Comparison of ENCODE assay signal across 8 mouse cellular contexts in genomic region chr16:33185261-33186046, GRCm38 (mm10). TPM values are rescaled to one million over a fixed set of nuclear protein-coding genes. Genes with fewer than 3 reads are reported as not detected.
DNase-seq lines count a peak whose midpoint lies in the region; ATAC-seq lines count a peak whose summit lies in the region.

No protein-coding gene starts in this region.

- WGBS in hindbrain, embryonic 15.5 days, result under 1% methylated on average over 47 of the region's 59 CpGs
- WGBS in liver, embryonic 11.5 days, result under 1% methylated on average over 59 of the region's 59 CpGs
- WGBS in midbrain, embryonic 16.5 days, result under 1% methylated on average over 59 of the region's 59 CpGs

- H3K4me3 ChIP-seq in hindbrain, embryonic 15.5 days, result peak overlapping the region; percentile 87
- peak overlapping the region; percentile 80 for H3K4me3 ChIP-seq in liver, embryonic 11.5 days (ENCODE audit: low read depth, low read length)
- H3K4me3 ChIP-seq in midbrain, embryonic 16.5 days (ENCODE audit: low read depth, low read length), result peak overlapping the region; percentile 84

- H3K4me1 ChIP-seq in hindbrain, embryonic 15.5 days (replicated peaks), result peaks cover 40% of the 10 kb centered on the region
- H3K4me1 ChIP-seq in liver, embryonic 11.5 days (replicated peaks; ENCODE audit: control insufficient read depth, insufficient read depth, low read length), result peaks cover 8% of the 10 kb centered on the region
- H3K4me1 ChIP-seq in midbrain, embryonic 16.5 days (ENCODE audit: control insufficient read depth, insufficient read depth, low read length), result peaks cover 26% of the 10 kb centered on the region

- H3K4me2 ChIP-seq in hindbrain, embryonic 15.5 days, result peak overlapping the region; percentile 85
- peak overlapping the region; percentile 94 for H3K4me2 ChIP-seq in liver, embryonic 11.5 days
- H3K4me2 ChIP-seq in midbrain, embryonic 16.5 days (ENCODE audit: low read length), result peak overlapping the region; percentile 62

- peak; percentile 87 for ATAC-seq in hindbrain, embryonic 15.5 days (ENCODE audit: low FRiP score, low read depth)
- peak; percentile 69 for ATAC-seq in liver, embryonic 11.5 days (replicated peaks; ENCODE audit: low FRiP score)
- ATAC-seq in midbrain, embryonic 16.5 days, result peak; percentile 85

- H3K27ac ChIP-seq in hindbrain, embryonic 15.5 days (replicated peaks), result peak overlapping the region; percentile 94
- H3K27ac ChIP-seq in liver, embryonic 11.5 days (ENCODE audit: low read depth, low read length), result peak overlapping the region; percentile 76
- peak overlapping the region; percentile 91 for H3K27ac ChIP-seq in midbrain, embryonic 16.5 days (ENCODE audit: low read length)

- DNase-seq in 416B (ENCODE audit: low read depth), result peak; percentile 50
- peak; percentile 62 for DNase-seq in R1 (ENCODE audit: low read depth, low spot score)
- peak; percentile 79 for DNase-seq in cerebellum, postnatal 10 days
- peak; percentile 27 to 38 for DNase-seq in frontal cortex, postnatal 14 days (ENCODE audit: low spot score in 2 of 2)
- DNase-seq in liver, embryonic 11.5 days (ENCODE audit: low spot score), result peak; percentile 63
- peak; percentile 61 to 70 for DNase-seq in thymus, postnatal 10 days (ENCODE audit: low spot score in 2 of 2)

- peak overlapping the region; percentile 90 for H3K9ac ChIP-seq in hindbrain, embryonic 15.5 days
- peak overlapping the region; percentile 80 for H3K9ac ChIP-seq in liver, embryonic 11.5 days (ENCODE audit: low read depth, low read length)
- H3K9ac ChIP-seq in midbrain, embryonic 16.5 days (ENCODE audit: low read depth, low read length), result peak overlapping the region; percentile 90

- H3K27me3 ChIP-seq in hindbrain, embryonic 15.5 days, result no peaks in the 10 kb centered on the region
- no peaks in the 10 kb centered on the region for H3K27me3 ChIP-seq in liver, embryonic 11.5 days (replicated peaks; ENCODE audit: control insufficient read depth, insufficient read depth, low read length)
- H3K27me3 ChIP-seq in midbrain, embryonic 16.5 days (ENCODE audit: control insufficient read depth, insufficient read depth, low read depth, low read length), result no peaks in the 10 kb centered on the region

- H3K36me3 ChIP-seq in hindbrain, embryonic 15.5 days, result no peaks in the 10 kb centered on the region
- no peaks in the 10 kb centered on the region for H3K36me3 ChIP-seq in liver, embryonic 11.5 days (ENCODE audit: control insufficient read depth, insufficient read depth, low read length)
- no peaks in the 10 kb centered on the region for H3K36me3 ChIP-seq in midbrain, embryonic 16.5 days (ENCODE audit: control insufficient read depth, insufficient read depth, low read length)

- H3K9me3 ChIP-seq in hindbrain, embryonic 15.5 days, result no peaks in the 10 kb centered on the region
- no peaks in the 10 kb centered on the region for H3K9me3 ChIP-seq in liver, embryonic 11.5 days (ENCODE audit: control insufficient read depth, low read length)
- H3K9me3 ChIP-seq in midbrain, embryonic 16.5 days (replicated peaks; ENCODE audit: control insufficient read depth, low read length, poor library complexity, severe bottlenecking), result no peaks in the 10 kb centered on the region

RNA-seq across cellular contexts. Expression of gene Osbpl11, which starts 0.6 kb away (rescaled TPM):
- polyA plus RNA-seq in hindbrain, embryonic 15.5 days (2015; fragmentation: Nextera tagmentation; extraction: Ambion mirVana), result 18.9 and 20.6 TPM in 2 replicates
- polyA plus RNA-seq in liver, embryonic 11.5 days (2014; fragmentation: Nextera tagmentation; extraction: Ambion mirVana), result 14.8 and 15.1 TPM in 2 replicates
- 15.0 and 16.8 TPM in 2 replicates for polyA plus RNA-seq in midbrain, embryonic 16.5 days (2015; fragmentation: Nextera tagmentation; extraction: Ambion mirVana)

Comparison
In these comparisons a context has a peak if more than half of its experiments do, and no peak if none do; other contexts are left out.
1. Peak in every context shown above with its lines: DNase-seq, ATAC-seq, H3K4me3 ChIP-seq and H3K27ac ChIP-seq.